Mouse (Mus musculus): Measurements from ENCODE around the gene Pdia6. TPM values are rescaled to one million over a fixed set of nuclear protein-coding genes. Genes with fewer than 3 reads are reported as not detected.

Pdia6 gene
- 162 TPM for polyA plus RNA-seq (2017; shearing (Covaris generic))

DNA sequence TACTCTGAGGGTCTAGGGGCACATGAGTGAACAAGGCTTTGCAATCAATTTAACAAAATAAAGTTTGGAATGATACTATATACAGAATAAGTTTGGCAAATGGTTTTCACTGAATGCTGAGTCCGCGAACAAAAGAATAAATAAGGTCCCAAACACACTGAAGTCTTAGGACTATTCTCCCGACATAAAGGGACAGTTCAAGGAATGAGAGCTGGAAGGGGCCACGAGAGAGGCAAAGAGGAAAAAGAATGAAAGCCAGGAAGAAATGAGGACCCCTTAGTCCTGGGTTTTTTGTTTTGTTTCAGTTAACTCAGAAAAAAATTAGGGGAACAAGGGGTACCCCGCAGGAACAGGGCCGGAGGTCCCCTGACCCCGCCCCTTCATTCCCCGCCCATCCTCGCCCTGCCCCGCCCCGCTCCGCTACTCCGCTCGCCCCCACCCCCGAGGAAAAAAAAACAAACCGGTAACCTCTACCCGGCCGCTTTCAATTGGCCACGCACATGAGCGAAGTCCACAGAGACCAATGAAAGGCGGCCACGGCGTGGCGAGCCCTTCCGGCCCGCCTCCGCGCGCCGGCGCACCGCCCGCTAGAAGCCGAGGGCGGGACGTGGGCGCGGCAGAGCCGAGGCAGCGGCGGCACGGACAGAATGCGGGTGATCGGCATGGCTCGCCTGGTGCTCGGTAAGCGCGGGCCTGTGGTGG is at the start of gene Pdia6:
Gene Pdia6 (plus strand): TSS at position 575 of the 702 bp plus-strand sequence.

GRCm38 (mm10) chr12:17329259-17329658 is 62.9 kb downstream of the Pdia6 start, which contains the start of gene Atp6v1c2:
Gene Atp6v1c2, minus strand, starts transcription at chr12:17329359.

Other genes with a start within 250 kb of the Pdia6 start
- 0.98 TPM for gene Kcnf1, start 89.7 kb upstream of the Pdia6 start, polyA plus RNA-seq (2017; shearing (Covaris generic))
- gene Atp6v1c2, start 62.8 kb downstream of the Pdia6 start, polyA plus RNA-seq (2017; shearing (Covaris generic)), result 0.14 TPM
- gene Nol10, start 81.9 kb downstream of the Pdia6 start, polyA plus RNA-seq (2017; shearing (Covaris generic)), result 25.3 TPM